Mouse (Mus musculus): ENCODE results near the gene Tenm2. TPM values are rescaled to one million over a fixed set of nuclear protein-coding genes. Genes with fewer than 3 reads are reported as not detected.

Gene Tenm2
- total RNA-seq, 2 experiments from 2014 or later = 71.1 to 107 TPM

DNA sequence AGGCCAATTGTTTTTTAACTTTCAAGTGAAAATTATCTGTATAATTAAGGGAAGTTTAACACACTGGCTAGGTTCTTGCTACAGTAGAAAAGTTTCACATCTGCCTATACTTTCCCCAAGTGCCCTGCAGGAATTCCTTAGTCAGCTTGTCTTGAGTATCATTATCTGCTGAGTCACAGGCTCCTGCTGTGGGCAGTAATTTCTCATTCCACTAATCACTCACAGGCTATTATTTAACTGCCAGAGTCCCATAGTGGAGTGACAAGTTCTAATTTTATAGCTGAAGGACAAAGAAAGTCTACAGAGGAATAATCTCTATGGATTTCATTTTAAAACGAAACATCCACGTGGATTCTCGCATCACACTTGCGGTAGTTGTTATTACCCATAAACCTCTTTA, 489.5 kb downstream of the Tenm2 start:
- no peak for DNase-seq (ENCODE audit: low spot score in 2 of 2)
- intact Hi-C loops (cut with DNase I) = no loop called here

DNA sequence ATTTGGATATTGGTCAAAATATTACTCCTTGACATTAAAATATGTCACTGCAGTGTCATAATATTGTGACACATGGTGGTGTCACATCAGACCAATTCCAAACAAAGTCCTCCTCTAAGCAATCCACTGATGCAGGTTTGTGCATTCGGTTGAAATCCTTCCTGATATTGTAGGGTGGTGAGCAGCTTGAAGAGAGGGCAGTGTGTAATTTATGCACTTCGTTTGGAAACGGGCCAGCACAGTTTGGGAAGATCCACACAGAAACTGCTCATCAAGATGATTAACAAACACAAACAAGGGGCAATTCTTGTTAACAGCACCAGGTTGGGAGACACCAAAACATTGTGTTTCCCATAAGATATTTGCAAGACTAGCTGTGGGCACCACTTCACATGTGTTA, 508.0 kb downstream of the Tenm2 start:
- intact Hi-C loops (cut with DNase I) = no loop called here
- peak; percentile 12 to 20 for DNase-seq (ENCODE audit: low spot score in 2 of 2)

DNA sequence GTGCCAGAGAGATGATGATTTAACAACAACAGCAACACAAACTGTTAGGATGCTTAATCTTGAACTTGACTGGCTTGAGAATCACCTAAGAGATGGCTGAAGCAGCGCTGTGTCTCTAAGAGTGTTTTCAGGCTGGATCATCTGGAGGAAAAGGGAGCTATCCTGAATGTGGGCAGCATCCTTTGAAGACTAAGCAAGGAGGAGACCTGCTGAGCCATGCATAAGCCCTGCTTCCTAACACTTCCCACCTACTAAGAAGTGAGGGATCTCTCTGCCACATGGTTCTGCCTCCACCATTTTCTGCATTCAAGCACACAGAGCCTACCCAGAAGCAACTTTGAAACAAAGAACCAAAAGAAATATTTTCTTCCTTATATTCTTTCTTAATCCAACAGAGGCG, 532.9 kb downstream of the Tenm2 start:
- intact Hi-C loops (cut with DNase I) = no loop called here
- DNase-seq (ENCODE audit: low spot score in 2 of 2) = no peak

DNA sequence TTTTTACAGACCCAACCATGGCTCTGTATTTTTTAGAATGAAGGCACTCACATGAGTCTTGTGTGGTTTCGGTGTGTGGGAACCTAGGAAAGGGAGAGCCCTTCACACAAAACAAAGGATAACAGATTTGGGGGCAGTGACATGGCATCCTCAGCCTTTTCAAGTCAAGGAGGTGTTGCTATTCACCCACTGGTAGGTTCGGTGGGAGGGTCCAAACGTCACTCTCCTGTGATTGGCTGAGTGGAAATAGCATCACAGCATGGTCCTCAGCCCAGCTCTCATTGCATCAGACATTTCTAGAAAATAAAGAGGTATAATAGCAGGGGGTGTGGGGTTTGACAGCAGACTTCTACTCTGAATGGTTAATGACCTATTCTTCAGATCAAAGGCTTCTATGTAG, 534.8 kb downstream of the Tenm2 start:
- no peak for DNase-seq (ENCODE audit: low spot score in 2 of 2)
- intact Hi-C loops (cut with DNase I) = no loop called here

DNA sequence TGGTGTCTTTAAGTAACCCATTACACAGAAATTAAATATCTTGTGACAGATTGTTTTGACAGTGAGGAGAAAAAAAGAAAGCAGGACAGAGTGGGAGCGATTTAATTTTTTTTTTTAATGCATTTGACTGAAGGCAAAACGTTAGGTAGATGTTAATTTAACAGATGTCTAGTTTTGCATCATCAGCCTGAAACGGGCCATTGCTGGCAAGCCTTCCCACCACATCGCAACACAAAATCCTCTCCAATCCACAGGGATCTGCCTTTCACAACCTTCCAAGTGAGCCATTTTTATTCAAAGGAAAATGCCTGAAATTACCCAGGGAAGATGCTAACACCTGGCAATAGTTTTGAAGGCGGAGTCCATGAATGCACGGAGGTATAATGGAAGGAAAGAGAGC, 535.6 kb downstream of the Tenm2 start:
- no peak for DNase-seq (ENCODE audit: low spot score in 2 of 2)

DNA sequence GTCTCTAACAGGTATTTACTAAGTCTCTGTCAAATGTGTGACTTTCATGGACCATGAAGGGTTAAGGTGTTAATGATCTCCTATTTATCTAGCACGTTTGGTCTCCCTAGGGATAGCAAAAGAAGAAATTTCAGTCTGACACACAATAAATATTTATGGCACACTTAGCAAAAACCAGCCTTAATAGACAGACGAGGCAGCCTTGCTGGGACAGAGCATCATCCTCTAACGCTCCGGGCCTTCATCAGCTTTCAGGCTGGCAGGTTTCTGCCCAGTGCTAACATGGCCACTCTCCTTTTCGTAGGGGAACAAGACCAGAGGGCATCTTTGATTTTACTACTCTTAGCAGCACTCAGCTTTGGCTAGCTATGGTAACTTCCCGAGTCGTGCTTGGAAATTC, 537.5 kb downstream of the Tenm2 start:
- no peak for DNase-seq (ENCODE audit: low spot score in 2 of 2)
- intact Hi-C loops (cut with DNase I) = no loop called here

More for the DNA sequence above, 535.6 kb downstream of the Tenm2 start:
- intact Hi-C loops (cut with DNase I) = no loop called here

DNA sequence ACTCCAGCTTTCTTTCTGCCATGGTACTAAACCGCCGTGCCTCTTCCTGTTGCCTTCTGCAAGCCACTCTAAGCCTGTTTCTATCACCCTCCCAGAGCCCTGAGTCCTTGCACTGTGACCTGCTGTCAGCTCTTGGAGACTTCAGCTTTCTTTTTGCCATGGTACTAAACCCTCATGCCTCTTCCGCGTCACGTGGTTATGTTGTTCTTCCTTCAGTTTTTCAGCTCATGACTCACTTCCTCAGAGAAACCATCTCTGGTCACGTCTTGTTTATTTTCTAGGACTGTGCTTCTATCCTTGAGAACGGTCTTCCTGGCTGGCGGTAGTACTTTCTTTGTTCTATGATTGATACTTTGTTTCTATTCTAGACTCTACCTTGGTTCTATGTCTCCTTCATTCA, 537.9 kb downstream of the Tenm2 start:
- intact Hi-C loops (cut with DNase I) = no loop called here
- DNase-seq (ENCODE audit: low spot score in 2 of 2) = no peak

DNA sequence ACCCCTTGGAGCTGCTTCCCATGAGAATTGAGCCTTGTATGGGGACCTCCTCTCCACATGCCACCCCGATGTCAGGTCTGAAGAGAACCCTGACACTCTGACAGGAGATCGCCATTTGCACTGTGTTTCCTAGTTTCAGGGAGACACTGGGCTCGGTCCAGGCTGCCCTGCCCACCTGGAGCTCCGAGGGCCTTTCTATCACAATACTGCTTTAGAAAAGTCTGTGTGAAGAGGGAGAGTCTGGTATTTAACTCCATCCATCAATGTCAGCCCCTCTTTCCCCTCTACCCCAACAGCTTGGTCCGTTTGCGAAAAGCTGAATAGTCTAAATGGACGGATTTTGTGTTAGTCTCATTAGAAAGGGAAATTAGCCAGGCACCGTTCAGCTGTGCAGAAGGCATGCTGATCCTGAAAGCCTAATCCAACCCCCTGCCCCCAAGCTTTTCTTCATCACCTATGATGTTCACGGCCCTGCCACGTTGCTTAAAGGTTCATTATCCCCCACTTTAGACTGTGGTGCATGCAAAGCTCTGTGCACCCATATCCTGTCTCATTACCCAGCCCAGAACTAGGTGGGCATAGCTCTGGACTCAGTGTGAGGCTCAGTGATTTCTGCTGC, 538.6 kb downstream of the Tenm2 start:
- intact Hi-C loops (cut with DNase I) = no loop called here

DNA sequence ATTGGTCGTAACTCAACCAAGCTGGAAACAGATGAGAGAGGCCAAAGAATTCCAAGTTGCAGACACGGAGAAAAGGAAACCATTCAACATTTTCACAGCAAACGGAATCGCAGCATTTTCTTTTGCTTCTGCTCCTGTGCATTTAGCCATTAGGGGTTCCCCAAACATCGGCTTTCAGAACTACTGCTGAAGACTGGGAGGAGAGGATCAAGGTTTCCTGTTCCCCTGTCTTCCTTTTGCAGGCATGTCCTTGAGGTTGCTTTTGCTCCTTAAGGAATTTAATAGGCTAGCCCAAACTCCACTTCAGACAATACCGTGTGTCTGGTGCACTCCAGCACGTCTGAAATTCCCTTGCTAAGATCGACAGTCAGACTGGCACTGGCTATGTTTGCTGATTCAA, 541.0 kb downstream of the Tenm2 start:
- intact Hi-C loops (cut with DNase I) = no loop called here
- DNase-seq (ENCODE audit: low spot score in 2 of 2) = no peak

More for the DNA sequence above, 538.6 kb downstream of the Tenm2 start:
- no peak for DNase-seq (ENCODE audit: low spot score in 2 of 2)

DNA sequence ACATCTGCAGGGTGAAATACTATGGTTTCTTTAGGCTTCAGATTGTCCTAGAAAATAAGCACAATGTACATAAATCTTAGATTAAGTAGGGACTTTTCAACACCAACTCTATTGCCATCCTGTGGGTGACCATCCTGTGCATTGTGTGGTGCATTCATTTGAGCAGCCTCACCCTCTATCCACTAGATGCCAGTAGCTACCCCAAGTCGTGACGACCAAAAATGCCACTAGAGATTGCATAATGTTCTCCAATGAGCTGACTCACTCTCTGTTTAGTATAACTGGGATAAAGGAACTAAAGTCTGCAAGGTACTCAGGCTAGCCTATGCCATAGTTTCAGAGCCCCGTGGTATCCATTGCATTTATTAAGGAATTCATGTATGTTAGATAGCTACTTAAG, 543.1 kb downstream of the Tenm2 start:
- peak in 1 of 2 experiments; percentile 54 for DNase-seq (ENCODE audit: low spot score in 2 of 2)
- intact Hi-C loops (cut with DNase I) = no loop called here

DNA sequence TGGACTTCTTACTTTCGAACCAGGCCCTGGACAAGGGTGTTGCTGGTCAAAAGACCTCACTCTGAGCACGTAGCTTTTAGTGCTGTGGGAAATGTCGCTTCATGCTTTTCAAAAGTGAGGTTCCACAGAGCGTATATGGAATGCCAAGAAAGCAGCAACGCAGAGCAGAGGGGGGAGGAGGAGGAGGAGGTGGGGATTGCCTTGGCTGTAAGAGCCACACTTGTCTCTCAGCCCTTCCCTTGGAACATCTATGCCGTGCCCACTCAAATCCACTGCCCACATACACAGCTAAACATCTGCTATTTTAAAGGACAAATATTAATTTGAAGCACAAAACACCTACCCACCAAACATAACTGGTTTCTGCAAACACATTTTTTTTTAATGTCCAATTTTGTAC, 544.9 kb downstream of the Tenm2 start:
- intact Hi-C loops (cut with DNase I) = no loop called here
- no peak for DNase-seq (ENCODE audit: low spot score in 2 of 2)

DNA sequence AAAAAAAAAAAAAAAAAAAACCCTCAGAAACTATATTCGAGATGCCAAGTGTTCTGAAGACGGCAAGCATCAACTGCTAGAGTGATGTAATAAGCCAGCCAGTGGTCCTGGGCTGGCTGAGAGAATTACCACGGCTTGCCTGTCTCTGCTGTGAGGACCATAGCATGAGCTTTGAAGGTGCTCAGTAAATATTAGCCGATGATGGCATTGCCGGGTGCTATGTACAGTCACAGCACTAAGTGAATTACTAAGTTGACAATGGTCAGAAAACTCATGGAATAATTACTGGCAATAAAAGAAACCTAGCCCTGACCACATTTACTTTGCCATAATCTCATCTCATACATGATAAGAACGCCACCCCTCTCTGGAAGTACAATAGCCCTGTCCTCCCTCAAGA, 549.5 kb downstream of the Tenm2 start:
- no peak for DNase-seq (ENCODE audit: low spot score in 2 of 2)
- intact Hi-C loops (cut with DNase I) = no loop called here

DNA sequence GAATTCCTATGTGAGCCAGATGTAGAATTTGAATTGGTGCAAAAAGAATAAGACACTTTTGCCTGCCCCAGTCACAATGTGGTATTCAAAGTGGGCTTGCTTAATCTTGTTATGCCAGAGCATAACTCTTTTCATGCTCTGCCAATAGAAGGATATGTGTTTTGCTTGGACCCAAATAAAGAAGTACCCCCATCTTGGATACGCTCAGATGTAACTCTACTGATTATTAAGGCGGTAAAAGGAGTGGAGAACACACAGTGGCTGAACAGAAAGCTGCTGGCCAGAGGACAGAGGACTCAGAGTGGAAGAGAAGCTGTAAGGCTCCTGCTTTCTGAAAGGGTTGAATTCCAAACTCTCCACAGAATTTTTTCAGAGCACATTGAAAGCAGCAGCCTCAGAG, 556.4 kb downstream of the Tenm2 start:
- DNase-seq (ENCODE audit: low spot score in 2 of 2) = no peak
- intact Hi-C loops (cut with DNase I) = loop anchor here (5.0 to 10.0 kb wide), 4 partner anchors 195 to 553 kb away; no protein-coding TSS in a partner anchor

DNA sequence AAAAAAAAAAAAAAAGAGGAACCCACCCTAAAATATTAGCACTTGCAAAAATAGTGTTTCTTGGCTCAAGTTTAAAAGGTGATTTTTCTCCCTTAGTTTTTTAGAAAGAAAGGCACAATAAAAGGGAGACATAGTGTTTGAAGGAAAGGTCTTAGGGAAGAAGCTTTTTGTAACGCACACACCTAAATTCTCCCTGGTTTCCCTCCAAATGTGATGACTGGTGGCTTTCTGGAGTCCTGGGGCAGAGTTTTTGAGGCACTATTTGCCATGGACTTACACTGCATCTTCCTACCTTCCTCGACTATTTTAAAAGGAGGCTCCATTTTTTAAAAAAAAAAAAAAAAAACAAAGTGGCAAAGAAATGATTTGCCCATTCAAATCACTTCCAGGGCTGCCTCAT, 557.2 kb downstream of the Tenm2 start:
- intact Hi-C loops (cut with DNase I) = loop anchor here (5.0 to 10.0 kb wide), 4 partner anchors 194 to 554 kb away; no protein-coding TSS in a partner anchor
- DNase-seq (ENCODE audit: low spot score in 2 of 2) = no peak

DNA sequence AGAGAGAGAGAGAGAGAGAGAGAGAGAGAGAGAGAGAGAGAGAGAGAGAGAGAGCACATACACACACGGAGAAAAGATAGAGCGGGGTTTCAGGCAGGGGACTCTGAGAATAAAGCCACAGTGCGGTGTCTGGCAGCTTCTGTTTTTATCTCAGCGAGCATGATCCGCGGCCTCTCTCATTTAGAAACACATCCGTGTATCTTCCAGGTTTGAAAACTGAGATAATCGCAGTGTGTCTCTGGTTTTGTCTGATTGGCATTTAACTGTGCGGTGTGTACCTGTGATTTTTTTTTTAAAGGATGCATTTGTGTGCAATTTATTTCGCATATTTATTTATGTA, 557.7 kb downstream of the Tenm2 start:
- intact Hi-C loops (cut with DNase I) = loop anchor here (5.0 to 10.0 kb wide), 4 partner anchors 193 to 554 kb away; no protein-coding TSS in a partner anchor
- DNase-seq (ENCODE audit: low spot score in 2 of 2) = peak in 1 of 2 experiments; percentile 37

DNA sequence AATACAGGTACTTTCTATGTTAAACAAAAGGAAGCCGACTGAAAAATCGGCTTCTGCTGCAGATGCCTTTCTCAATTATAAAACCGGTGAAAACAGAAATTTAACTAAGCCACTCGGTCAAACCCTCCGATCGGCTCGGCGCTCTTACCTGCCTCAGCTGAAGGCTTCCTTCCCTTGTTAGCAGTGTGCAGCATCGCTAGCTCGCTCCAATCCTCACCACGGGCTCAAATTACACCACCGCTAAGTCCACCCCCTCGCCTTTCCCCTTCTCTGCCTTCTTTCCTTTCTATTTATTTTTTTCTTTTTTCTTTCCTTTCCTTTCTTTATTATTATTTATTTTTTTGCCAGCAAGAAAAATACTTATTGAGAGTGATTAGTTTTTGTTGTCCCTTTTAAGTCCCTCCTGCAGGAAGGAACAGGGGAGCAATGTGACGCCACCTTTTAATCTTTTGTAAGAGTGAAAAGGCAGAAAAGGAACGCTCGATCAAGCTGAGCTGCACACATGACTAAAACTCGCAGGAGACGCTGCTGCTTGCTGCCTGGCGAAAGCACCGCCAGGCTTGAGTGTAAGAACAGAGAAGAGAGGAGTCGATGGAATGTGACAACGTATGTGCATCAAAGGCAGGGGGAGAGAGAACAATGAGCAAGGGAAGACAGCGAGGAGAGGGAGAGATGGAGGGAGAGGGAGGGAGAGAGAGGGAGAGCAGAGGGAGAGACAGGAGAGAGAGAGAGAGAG, 558.3 kb downstream of the Tenm2 start:
- DNase-seq (ENCODE audit: low spot score in 2 of 2) = peak; percentile 59 to 76
- intact Hi-C loops (cut with DNase I) = loop anchor here (5.0 to 10.0 kb wide), 4 partner anchors 193 to 555 kb away; no protein-coding TSS in a partner anchor

DNA sequence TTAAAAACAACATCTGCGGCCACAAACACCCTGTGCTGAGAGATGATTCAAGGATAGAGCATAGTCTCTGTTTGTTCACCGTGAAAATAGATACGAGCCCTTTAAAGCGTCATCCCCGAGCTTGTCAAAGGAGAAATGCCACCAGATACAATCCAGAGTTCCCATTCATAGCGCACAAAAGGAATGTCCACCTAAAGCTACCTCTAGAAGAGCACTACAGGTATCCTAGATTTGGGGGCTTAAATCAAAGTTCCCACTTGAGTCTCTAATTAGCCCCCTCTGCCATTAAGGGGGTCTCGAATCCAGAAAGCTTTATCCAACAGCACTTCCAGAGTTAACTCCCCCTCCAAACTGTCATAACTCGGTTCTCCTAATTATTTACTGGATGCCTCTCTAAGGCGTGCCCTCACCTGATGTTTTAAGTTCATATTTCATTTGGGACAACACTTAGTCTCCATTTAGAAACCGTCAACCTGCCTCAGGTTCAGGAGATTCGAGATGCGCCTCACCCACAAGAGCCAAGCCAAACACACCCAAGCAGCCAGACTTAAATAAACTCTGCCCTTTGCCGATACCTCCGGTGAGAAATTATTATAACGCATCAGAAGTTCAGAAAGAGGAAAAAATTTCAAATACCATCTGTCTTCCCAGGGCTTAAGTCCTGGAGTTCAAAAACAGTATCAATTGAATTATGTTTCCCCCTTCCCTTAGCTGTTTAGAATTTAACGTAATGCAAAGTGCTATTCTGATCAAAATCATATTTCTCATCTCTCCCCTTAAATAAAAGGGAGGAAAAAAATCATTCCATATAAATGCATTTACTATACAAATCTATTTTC, 559.1 kb downstream of the Tenm2 start:
- intact Hi-C loops (cut with DNase I) = loop anchor here (5.0 to 10.0 kb wide), 4 partner anchors 192 to 556 kb away; no protein-coding TSS in a partner anchor
- DNase-seq (ENCODE audit: low spot score in 2 of 2) = no peak

DNA sequence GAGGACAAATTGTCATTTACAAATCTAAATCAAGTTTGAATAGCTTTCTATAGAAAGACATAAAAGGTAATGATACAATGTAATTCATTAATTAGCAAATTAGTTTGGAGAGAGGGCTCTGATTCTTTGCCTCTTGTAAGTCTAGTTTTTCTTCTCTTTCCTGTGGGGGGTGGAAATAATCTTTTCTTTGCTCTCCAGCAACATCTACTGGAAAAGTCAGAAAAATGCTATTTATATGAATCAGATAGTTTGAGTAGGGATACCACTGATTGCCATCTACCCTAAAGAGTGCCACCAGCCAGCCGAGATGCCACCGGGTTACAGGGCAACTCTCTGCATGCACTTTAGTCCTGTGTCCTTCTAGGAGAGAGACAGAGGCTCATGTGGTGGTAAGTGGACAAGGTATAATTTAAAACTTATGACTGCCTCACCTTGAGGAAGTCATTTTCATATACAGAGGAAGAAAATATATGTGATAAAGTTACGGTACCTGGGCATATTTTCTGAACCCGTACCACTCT, 560.8 kb downstream of the Tenm2 start:
- intact Hi-C loops (cut with DNase I) = loop anchor here (5.0 to 10.0 kb wide), 4 partner anchors 190 to 557 kb away; no protein-coding TSS in a partner anchor
- no peak for DNase-seq (ENCODE audit: low spot score in 2 of 2)

DNA sequence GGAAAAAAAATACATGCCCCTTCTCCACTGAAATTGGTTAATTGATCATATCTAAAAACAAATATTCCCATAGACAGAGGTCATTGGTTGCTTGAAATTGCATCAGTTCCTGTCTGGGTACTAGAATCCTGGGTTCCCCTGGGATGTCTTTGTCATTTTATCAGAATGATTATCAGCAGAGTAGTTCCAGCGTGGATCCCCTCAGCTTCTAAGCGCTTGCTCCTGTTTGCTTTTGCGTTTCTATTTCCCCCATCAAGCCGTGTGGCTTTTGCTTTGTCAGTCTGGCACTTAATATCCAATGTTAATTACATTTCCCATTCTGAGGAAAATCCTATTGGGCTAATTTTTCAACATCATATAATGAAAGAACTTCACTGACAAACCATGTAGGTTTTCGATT, 561.6 kb downstream of the Tenm2 start:
- no peak for DNase-seq (ENCODE audit: low spot score in 2 of 2)
- intact Hi-C loops (cut with DNase I) = loop anchor here (10.0 kb wide), 2 partner anchors 189 to 449 kb away; no protein-coding TSS in a partner anchor

DNA sequence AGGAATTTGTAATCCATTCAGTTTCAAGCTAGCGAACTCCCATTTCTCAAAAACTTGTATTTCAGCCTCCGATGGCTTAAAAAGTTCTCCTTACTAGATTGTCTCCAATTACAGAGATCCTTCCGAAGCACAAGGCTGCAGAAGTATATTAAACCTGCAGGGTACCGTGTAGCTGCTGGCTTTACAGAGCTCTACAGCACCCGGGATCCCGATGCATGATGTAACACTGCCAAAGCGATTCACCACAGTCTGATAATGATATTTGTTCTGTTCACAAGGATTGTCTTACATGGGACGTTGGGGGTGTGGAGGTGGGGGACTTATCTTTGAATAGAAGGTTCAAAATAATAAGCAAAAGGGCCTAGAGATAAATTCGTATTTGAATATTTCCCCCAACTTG, 564.6 kb downstream of the Tenm2 start:
- intact Hi-C loops (cut with DNase I) = loop anchor here (10.0 kb wide), 2 partner anchors 186 to 446 kb away; no protein-coding TSS in a partner anchor
- no peak for DNase-seq (ENCODE audit: low spot score in 2 of 2)
